Comparison of ENCODE assay signal across 9 mouse cellular contexts in genomic region chr3:101379789-101380188, GRCm38 (mm10). TPM values are rescaled to one million over a fixed set of nuclear protein-coding genes. Genes with fewer than 3 reads are reported as not detected.
A peak's percentile ranks its signal among the peaks of the same experiment; 100 is the strongest.
DNase-seq lines count a peak whose midpoint lies in the region; ATAC-seq and TF ChIP-seq lines count a peak whose summit lies in the region.
"Had no signal": no experiment of that assay in that cellular context is flagged by ENCODE, and none has a peak within 500 bp of the region (broad histone marks: within the 10 kb centered on the region; RNA-seq: fewer than 3 reads in every experiment).

No protein-coding gene starts in this region.

- no peak for DNase-seq in kidney, adult 2 months
- peak; percentile 59 to 73 for DNase-seq in layer of hippocampus, postnatal 10 days (ENCODE audit: low spot score in 2 of 2)
- DNase-seq in midbrain, embryonic 14.5 days = no peak
- DNase-seq in cerebellum, adult 9-10 months = no peak
- DNase-seq in spleen, postnatal 14 days (ENCODE audit: low spot score in 2 of 2) = no peak

- no peak overlapping the region for H3K27ac ChIP-seq in kidney, embryonic 15.5 days
- no peak overlapping the region for H3K27ac ChIP-seq in kidney, adult 2 months (ENCODE audit: insufficient read depth, low read depth, low read length)
- H3K27ac ChIP-seq in embryonic facial prominence, embryonic 13.5 days = peak overlapping the region; percentile 8; the same call in 1 of the 2 replicates
- peak overlapping the region; percentile 87 for H3K27ac ChIP-seq in heart, embryonic 13.5 days (replicated peaks)
- H3K27ac ChIP-seq in midbrain, embryonic 14.5 days (replicated peaks; ENCODE audit: low read depth, low read length) = peak overlapping the region; percentile 27; the same call in 1 of the 2 replicates

- H3K27me3 ChIP-seq in kidney, embryonic 15.5 days = no peaks in the 10 kb centered on the region
- no peaks in the 10 kb centered on the region for H3K27me3 ChIP-seq in kidney, adult 2 months (replicated peaks; ENCODE audit: control insufficient read depth, insufficient read depth, low read length)
- no peaks in the 10 kb centered on the region for H3K27me3 ChIP-seq in embryonic facial prominence, embryonic 13.5 days
- H3K27me3 ChIP-seq in heart, embryonic 13.5 days (replicated peaks) = no peaks in the 10 kb centered on the region
- H3K27me3 ChIP-seq in midbrain, embryonic 14.5 days (ENCODE audit: control insufficient read depth, insufficient read depth, low read length) = no peaks in the 10 kb centered on the region

- TF ChIP-seq POLR2A in kidney, adult 2 months (IDR thresholded peaks at IDR 0.05; ENCODE audit: low read depth, low read length) = no peak

- H3K4me3 ChIP-seq in kidney, embryonic 15.5 days (replicated peaks) = no peak overlapping the region
- H3K4me3 ChIP-seq in kidney, adult 2 months (ENCODE audit: insufficient read depth, low read depth, low read length) = no peak overlapping the region
- peak overlapping the region; percentile 86 for H3K4me3 ChIP-seq in embryonic facial prominence, embryonic 13.5 days
- H3K4me3 ChIP-seq in heart, embryonic 13.5 days = peak overlapping the region; percentile 93
- peak overlapping the region; percentile 81 for H3K4me3 ChIP-seq in midbrain, embryonic 14.5 days (replicated peaks; ENCODE audit: low read depth, low read length)
- H3K4me3 ChIP-seq: megakaryocyte, embryonic 14.5 days had no signal

- ATAC-seq in kidney, embryonic 15.5 days (replicated peaks; ENCODE audit: low FRiP score) = no peak
- no peak for ATAC-seq in embryonic facial prominence, embryonic 13.5 days (ENCODE audit: insufficient number of reproducible peaks, insufficient read depth, low FRiP score, low TSS enrichment, low read depth)
- ATAC-seq in heart, embryonic 13.5 days (ENCODE audit: extremely low read depth, insufficient number of reproducible peaks, low FRiP score, low TSS enrichment) = no peak
- ATAC-seq in midbrain, embryonic 14.5 days (ENCODE audit: low FRiP score, low TSS enrichment) = no peak

- peaks cover 51% of the 10 kb centered on the region for H3K4me1 ChIP-seq in kidney, embryonic 15.5 days
- 0 out of 2 replicates have a peak, but pooled peaks cover 3% of the 10 kb centered on the region for H3K4me1 ChIP-seq in kidney, adult 2 months (ENCODE audit: control insufficient read depth, insufficient read depth, low read length)
- peaks cover 70% of the 10 kb centered on the region for H3K4me1 ChIP-seq in embryonic facial prominence, embryonic 13.5 days
- peaks cover 64% of the 10 kb centered on the region for H3K4me1 ChIP-seq in heart, embryonic 13.5 days
- peaks cover 57% of the 10 kb centered on the region for H3K4me1 ChIP-seq in midbrain, embryonic 14.5 days (ENCODE audit: control insufficient read depth, insufficient read depth, low read length)

- no peak overlapping the region for H3K9ac ChIP-seq in kidney, embryonic 15.5 days
- H3K9ac ChIP-seq in embryonic facial prominence, embryonic 13.5 days = peak overlapping the region; percentile 63
- H3K9ac ChIP-seq in heart, embryonic 13.5 days = peak overlapping the region; percentile 96
- H3K9ac ChIP-seq in midbrain, embryonic 14.5 days (replicated peaks; ENCODE audit: low read length) = peak overlapping the region; percentile 50

- WGBS in kidney, embryonic 15.5 days = 26% methylated on average over 4 of the region's 4 CpGs
- WGBS in kidney, adult 2 months = 47% methylated on average over 4 of the region's 4 CpGs
- WGBS in embryonic facial prominence, embryonic 13.5 days = 9% methylated on average over 4 of the region's 4 CpGs
- WGBS in heart, embryonic 13.5 days = 27% methylated on average over 4 of the region's 4 CpGs
- WGBS in midbrain, embryonic 14.5 days = 20% methylated on average over 4 of the region's 4 CpGs

- H3K36me3 ChIP-seq in kidney, embryonic 15.5 days = no peaks in the 10 kb centered on the region
- no peaks in the 10 kb centered on the region for H3K36me3 ChIP-seq in kidney, adult 2 months (ENCODE audit: control insufficient read depth, insufficient read depth, low read length)
- no peaks in the 10 kb centered on the region for H3K36me3 ChIP-seq in embryonic facial prominence, embryonic 13.5 days
- no peaks in the 10 kb centered on the region for H3K36me3 ChIP-seq in heart, embryonic 13.5 days
- no peaks in the 10 kb centered on the region for H3K36me3 ChIP-seq in midbrain, embryonic 14.5 days (ENCODE audit: control insufficient read depth, insufficient read depth, low read length)

- no peaks in the 10 kb centered on the region for H3K9me3 ChIP-seq in kidney, embryonic 15.5 days (replicated peaks)
- no peaks in the 10 kb centered on the region for H3K9me3 ChIP-seq in embryonic facial prominence, embryonic 13.5 days
- H3K9me3 ChIP-seq in heart, embryonic 13.5 days = no peaks in the 10 kb centered on the region
- H3K9me3 ChIP-seq in midbrain, embryonic 14.5 days (ENCODE audit: control insufficient read depth, low read length) = no peaks in the 10 kb centered on the region
- H3K9me3 ChIP-seq: megakaryocyte, embryonic 14.5 days had no signal

- peak overlapping the region; percentile 22; the same call in 1 of the 2 replicates for H3K4me2 ChIP-seq in kidney, embryonic 15.5 days
- peak overlapping the region; percentile 81 for H3K4me2 ChIP-seq in embryonic facial prominence, embryonic 13.5 days
- peak overlapping the region; percentile 96 for H3K4me2 ChIP-seq in heart, embryonic 13.5 days
- H3K4me2 ChIP-seq in midbrain, embryonic 14.5 days (ENCODE audit: low read length) = peak overlapping the region; percentile 68

- no peak for TF ChIP-seq CTCF in kidney, adult 2 months (conservative IDR thresholded peaks at IDR 0.05; ENCODE audit: insufficient read depth, insufficient read length, low read depth, low read length)

RNA-seq across cellular contexts. Expression of gene Igsf3, which starts 2.9 kb away (rescaled TPM):
- 24.3 and 25.4 TPM in 2 replicates for polyA plus RNA-seq in kidney, embryonic 15.5 days (2015; fragmentation: Nextera tagmentation; extraction: Ambion mirVana)
- 2.6 and 2.9 TPM in 2 replicates for polyA plus RNA-seq in kidney, adult 2 months (2012; rRNA removed)
- polyA plus RNA-seq in embryonic facial prominence, embryonic 13.5 days (2015; fragmentation: Nextera tagmentation; extraction: Ambion mirVana) = 95.5 and 104 TPM in 2 replicates
- 40.1 and 41.9 TPM in 2 replicates for polyA plus RNA-seq in heart, embryonic 13.5 days (2015; fragmentation: Nextera tagmentation; extraction: Ambion mirVana)
- 10 to 100 TPM; 57.3 to 57.7 TPM for total RNA-seq in layer of hippocampus, postnatal 10 days (2021)
- 62.0 and 77.8 TPM in 2 replicates for polyA plus RNA-seq in midbrain, embryonic 14.5 days (2014; fragmentation: Nextera tagmentation; extraction: Ambion mirVana)

Comparison
In these comparisons a context has a peak if more than half of its experiments do, and no peak if none do; other contexts are left out.
1. H3K27ac ChIP-seq: peak in embryonic facial prominence, embryonic 13.5 days (single experiment), heart, embryonic 13.5 days (single experiment) and midbrain, embryonic 14.5 days (single experiment); none in kidney, embryonic 15.5 days (single experiment) and kidney, adult 2 months (single experiment).
2. H3K4me2 ChIP-seq: peak in every context shown above with its lines; median percentile 96 in heart, embryonic 13.5 days; 81 in embryonic facial prominence, embryonic 13.5 days; 68 in midbrain, embryonic 14.5 days; 22 in kidney, embryonic 15.5 days.
3. H3K4me3 ChIP-seq: peak in embryonic facial prominence, embryonic 13.5 days (single experiment), heart, embryonic 13.5 days (single experiment) and midbrain, embryonic 14.5 days (single experiment); none in kidney, embryonic 15.5 days (single experiment) and kidney, adult 2 months (single experiment).
4. DNase-seq: peak in layer of hippocampus, postnatal 10 days (2 of 2); none in kidney, adult 2 months (single experiment), midbrain, embryonic 14.5 days (single experiment), cerebellum, adult 9-10 months (single experiment) and spleen, postnatal 14 days (0 of 2).